Mouse (Mus musculus): ENCODE measurements at regions not wholly inside any gene's neighbourhood (a gene's known extent, or its start where the extent isn't known, plus 50 kb on each side); places are given as distances from the start of the nearest gene placed in this dataset.

DNA sequence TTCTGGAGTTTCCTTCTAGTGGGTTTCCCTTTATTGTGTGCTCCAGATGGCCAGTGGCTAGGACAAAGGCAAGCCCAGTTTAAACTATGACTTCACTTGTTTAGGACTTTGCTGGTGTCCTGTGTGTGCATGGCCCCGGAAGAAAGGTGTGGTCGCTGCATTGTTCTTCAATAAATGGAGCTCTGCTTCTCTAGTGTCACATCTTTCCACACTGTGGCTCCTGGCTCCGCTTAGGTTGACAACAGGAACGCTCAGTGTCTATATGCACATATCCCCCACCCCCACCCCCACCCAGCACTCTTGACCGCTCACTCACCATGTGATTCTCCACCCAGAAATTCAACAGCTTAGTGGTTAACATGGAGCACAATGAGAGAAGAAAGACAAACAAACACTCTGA, 87.2 kb upstream of the Plcb4 start:
- Histone ChIP-seq H3K9ac (ENCODE audit: low read length) (no peak overlapping the region), H3K4me1 (ENCODE audit: control insufficient read depth, insufficient read depth, low read length) (no peaks in the 10 kb centered on the region), H3K27me3 (ENCODE audit: control insufficient read depth, insufficient read depth, low read length) (no peaks in the 10 kb centered on the region), H3K36me3 (ENCODE audit: control insufficient read depth, insufficient read depth, low read length) (no peaks in the 10 kb centered on the region), H3K9me3 (ENCODE audit: control insufficient read depth, low read length) (no peaks in the 10 kb centered on the region), H3K4me2 (ENCODE audit: low read depth, severe bottlenecking) (no peak overlapping the region), H3K27ac (replicated peaks; ENCODE audit: low read depth, low read length) (no peak overlapping the region), H3K4me3 (ENCODE audit: low read depth, low read length) (no peak overlapping the region)
- DNase-seq (ENCODE audit: low spot score) = no peak
- ATAC-seq (ENCODE audit: insufficient number of reproducible peaks, low FRiP score, low TSS enrichment, low read depth) = no peak
- 89% methylated on average over 5 of the region's 5 CpGs for WGBS

DNA sequence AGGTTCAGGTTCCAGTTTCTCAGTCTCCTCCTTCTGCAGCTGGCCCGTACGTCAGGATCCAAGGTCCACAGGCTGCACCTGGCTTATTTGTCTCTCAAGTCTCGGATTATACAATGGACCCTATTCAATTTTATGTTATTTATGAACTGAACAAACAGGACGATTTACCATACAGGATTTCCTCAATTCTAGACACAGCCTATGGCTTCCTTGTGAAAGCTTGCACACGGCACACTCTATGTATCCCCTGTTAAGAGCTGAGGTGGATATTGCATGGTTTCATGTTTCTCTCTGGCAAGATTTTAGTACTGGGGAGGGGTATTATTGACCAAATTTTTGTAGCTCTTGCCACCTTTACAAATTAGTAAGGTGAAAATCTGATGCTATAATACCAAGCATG, 81.6 kb upstream of the Plcb4 start:
- H3K9me3 ChIP-seq (ENCODE audit: control insufficient read depth, low read length) = no peaks in the 10 kb centered on the region
- DNase-seq (ENCODE audit: low spot score) (no peak), ATAC-seq (ENCODE audit: insufficient number of reproducible peaks, low FRiP score, low TSS enrichment, low read depth) (no peak)
- no peak overlapping the region for H3K9ac ChIP-seq (ENCODE audit: low read length)
- H3K4me2 ChIP-seq (ENCODE audit: low read depth, severe bottlenecking) = no peak overlapping the region
- no peaks in the 10 kb centered on the region for H3K4me1 ChIP-seq (ENCODE audit: control insufficient read depth, insufficient read depth, low read length)
- H3K4me3 ChIP-seq (ENCODE audit: low read depth, low read length) = no peak overlapping the region
- no peaks in the 10 kb centered on the region for H3K27me3 ChIP-seq (ENCODE audit: control insufficient read depth, insufficient read depth, low read length)
- no peak overlapping the region for H3K27ac ChIP-seq (replicated peaks; ENCODE audit: low read depth, low read length)
- 76% methylated on average over 5 of the region's 5 CpGs for WGBS
- no peaks in the 10 kb centered on the region for H3K36me3 ChIP-seq (ENCODE audit: control insufficient read depth, insufficient read depth, low read length)

DNA sequence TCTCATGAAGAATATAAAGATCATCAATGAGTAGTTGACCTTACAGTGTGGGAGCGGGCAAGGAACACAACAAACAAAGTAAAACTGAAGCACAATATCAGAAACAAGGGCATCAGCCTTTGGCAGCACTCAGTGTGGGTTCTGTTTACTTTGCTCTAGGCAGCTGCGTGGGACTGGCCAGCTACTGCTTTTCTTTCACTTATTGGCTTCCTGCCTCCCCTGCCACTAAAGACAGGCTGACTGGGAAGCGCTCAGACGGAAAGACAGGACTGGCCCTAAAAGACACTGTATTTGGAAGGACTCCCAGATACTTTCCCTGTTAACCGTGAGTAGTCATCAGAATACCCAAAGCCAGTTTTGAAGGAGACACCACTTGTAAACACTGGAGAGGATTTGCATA, 80.7 kb upstream of the Plcb4 start:
- DNase-seq (ENCODE audit: low spot score) = no peak
- Histone ChIP-seq H3K9ac (ENCODE audit: low read length) (no peak overlapping the region), H3K4me2 (ENCODE audit: low read depth, severe bottlenecking) (no peak overlapping the region), H3K27me3 (ENCODE audit: control insufficient read depth, insufficient read depth, low read length) (no peaks in the 10 kb centered on the region), H3K4me3 (ENCODE audit: low read depth, low read length) (no peak overlapping the region), H3K36me3 (ENCODE audit: control insufficient read depth, insufficient read depth, low read length) (no peaks in the 10 kb centered on the region), H3K27ac (replicated peaks; ENCODE audit: low read depth, low read length) (no peak overlapping the region), H3K9me3 (ENCODE audit: control insufficient read depth, low read length) (no peaks in the 10 kb centered on the region), H3K4me1 (ENCODE audit: control insufficient read depth, insufficient read depth, low read length) (no peaks in the 10 kb centered on the region)
- WGBS = 70% methylated on average over 5 of the region's 5 CpGs
- ATAC-seq (ENCODE audit: insufficient number of reproducible peaks, low FRiP score, low TSS enrichment, low read depth) = no peak

DNA sequence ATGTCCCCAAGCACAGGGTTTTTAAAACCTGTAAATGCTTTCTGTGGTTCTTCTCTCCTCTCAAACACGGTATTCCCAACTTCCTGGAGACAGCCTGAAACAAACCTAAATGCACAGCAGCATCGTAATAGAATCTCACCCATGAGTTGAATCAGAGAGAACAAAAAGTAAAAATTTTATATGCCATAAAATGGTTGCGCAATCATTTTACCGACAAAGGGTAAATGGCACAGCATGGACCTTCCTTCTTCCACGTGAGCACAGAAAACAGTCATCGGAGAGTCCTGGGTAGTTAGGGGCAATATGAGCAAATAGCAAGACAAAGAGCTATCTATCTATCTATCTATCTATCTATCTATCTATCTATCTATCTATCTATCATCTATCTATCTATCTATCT, 79.3 kb upstream of the Plcb4 start:
- no peak overlapping the region for H3K4me2 ChIP-seq (ENCODE audit: low read depth, severe bottlenecking)
- no peaks in the 10 kb centered on the region for H3K4me1 ChIP-seq (ENCODE audit: control insufficient read depth, insufficient read depth, low read length)
- no peaks in the 10 kb centered on the region for H3K27me3 ChIP-seq (ENCODE audit: control insufficient read depth, insufficient read depth, low read length)
- DNase-seq (ENCODE audit: low spot score) = no peak
- no peak for ATAC-seq (ENCODE audit: insufficient number of reproducible peaks, low FRiP score, low TSS enrichment, low read depth)
- no peak overlapping the region for H3K9ac ChIP-seq (ENCODE audit: low read length)
- no peak overlapping the region for H3K4me3 ChIP-seq (ENCODE audit: low read depth, low read length)
- no peaks in the 10 kb centered on the region for H3K36me3 ChIP-seq (ENCODE audit: control insufficient read depth, insufficient read depth, low read length)
- 94% methylated on average over 6 of the region's 6 CpGs for WGBS
- H3K27ac ChIP-seq (replicated peaks; ENCODE audit: low read depth, low read length) = no peak overlapping the region
- H3K9me3 ChIP-seq (ENCODE audit: control insufficient read depth, low read length) = no peaks in the 10 kb centered on the region

DNA sequence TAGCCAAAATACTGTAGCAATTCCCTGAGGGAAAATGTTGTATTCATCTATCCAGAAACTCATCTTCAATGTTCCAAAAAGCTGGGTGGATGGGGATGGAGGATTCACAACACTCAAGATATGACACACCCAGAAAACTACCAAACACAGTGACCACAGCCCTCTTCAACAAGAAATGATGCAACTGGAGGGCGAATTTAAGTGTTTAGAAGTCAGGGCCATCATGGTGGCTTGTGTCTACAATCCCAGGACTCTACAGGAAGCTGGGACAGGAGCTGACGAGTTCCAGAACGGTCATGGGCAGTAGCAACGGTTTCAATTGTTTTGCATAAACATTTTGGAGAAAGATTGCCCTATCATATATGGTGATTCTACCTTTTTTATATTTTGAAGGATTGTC, 78.8 kb upstream of the Plcb4 start:
- H3K36me3 ChIP-seq (ENCODE audit: control insufficient read depth, insufficient read depth, low read length) = no peaks in the 10 kb centered on the region
- ATAC-seq (ENCODE audit: insufficient number of reproducible peaks, low FRiP score, low TSS enrichment, low read depth) (no peak), DNase-seq (ENCODE audit: low spot score) (no peak)
- no peak overlapping the region for H3K4me3 ChIP-seq (ENCODE audit: low read depth, low read length)
- no peak overlapping the region for H3K27ac ChIP-seq (replicated peaks; ENCODE audit: low read depth, low read length)
- H3K9ac ChIP-seq (ENCODE audit: low read length) = no peak overlapping the region
- no peaks in the 10 kb centered on the region for H3K27me3 ChIP-seq (ENCODE audit: control insufficient read depth, insufficient read depth, low read length)
- H3K4me2 ChIP-seq (ENCODE audit: low read depth, severe bottlenecking) = no peak overlapping the region
- H3K9me3 ChIP-seq (ENCODE audit: control insufficient read depth, low read length) = no peaks in the 10 kb centered on the region
- H3K4me1 ChIP-seq (ENCODE audit: control insufficient read depth, insufficient read depth, low read length) = no peaks in the 10 kb centered on the region
- 69% methylated on average over 4 of the region's 4 CpGs for WGBS

DNA sequence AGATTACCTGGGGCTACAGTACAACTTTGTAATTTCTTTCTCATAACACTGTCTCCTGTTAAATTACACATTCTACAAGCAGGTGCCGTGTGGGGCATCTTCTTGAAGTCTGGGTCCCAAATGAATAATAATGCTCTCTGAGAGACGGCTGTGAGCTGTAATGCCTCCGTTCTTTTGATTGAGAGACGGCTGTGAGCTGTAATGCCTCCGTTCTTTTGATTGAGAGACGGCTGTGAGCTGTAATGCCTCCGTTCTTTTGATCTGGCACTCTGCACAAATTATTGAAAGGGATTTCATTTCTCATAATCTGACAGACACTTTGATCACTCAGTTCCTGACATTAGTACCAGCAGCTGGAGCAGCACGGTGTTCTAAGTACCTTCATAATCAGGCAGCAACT, 76.5 kb upstream of the Plcb4 start:
- H3K4me3 ChIP-seq (ENCODE audit: low read depth, low read length) = no peak overlapping the region
- 58% methylated on average over 8 of the region's 8 CpGs for WGBS
- no peaks in the 10 kb centered on the region for H3K4me1 ChIP-seq (ENCODE audit: control insufficient read depth, insufficient read depth, low read length)
- H3K4me2 ChIP-seq (ENCODE audit: low read depth, severe bottlenecking) = no peak overlapping the region
- H3K9ac ChIP-seq (ENCODE audit: low read length) = no peak overlapping the region
- H3K27me3 ChIP-seq (ENCODE audit: control insufficient read depth, insufficient read depth, low read length) = no peaks in the 10 kb centered on the region
- H3K9me3 ChIP-seq (ENCODE audit: control insufficient read depth, low read length) = no peaks in the 10 kb centered on the region
- no peak for DNase-seq (ENCODE audit: low spot score)
- H3K36me3 ChIP-seq (ENCODE audit: control insufficient read depth, insufficient read depth, low read length) = no peaks in the 10 kb centered on the region
- H3K27ac ChIP-seq (replicated peaks; ENCODE audit: low read depth, low read length) = no peak overlapping the region
- no peak for ATAC-seq (ENCODE audit: insufficient number of reproducible peaks, low FRiP score, low TSS enrichment, low read depth)

DNA sequence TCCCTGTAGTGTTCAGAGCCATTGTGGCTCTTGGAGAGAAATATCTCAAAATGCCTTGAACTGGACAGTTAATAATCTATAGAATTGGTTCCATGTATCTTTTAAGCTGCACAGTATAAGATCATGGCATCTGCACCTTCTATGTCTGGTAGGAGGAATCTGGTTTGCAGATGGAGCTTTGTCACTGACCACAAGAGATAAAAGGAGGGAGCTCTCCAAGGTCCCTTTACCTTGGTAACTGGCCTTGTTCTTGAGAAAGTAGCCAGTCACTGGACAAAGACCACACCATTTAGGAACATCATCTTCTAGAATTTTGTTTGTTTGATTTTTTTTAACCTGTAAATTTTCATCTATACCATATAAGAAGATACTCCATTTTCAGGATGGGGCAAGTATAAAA, 52.5 kb upstream of the Plcb4 start:
- Histone ChIP-seq H3K27me3 (ENCODE audit: control insufficient read depth, insufficient read depth, low read length) (no peaks in the 10 kb centered on the region), H3K27ac (replicated peaks; ENCODE audit: low read depth, low read length) (no peak overlapping the region), H3K4me2 (ENCODE audit: low read depth, severe bottlenecking) (no peak overlapping the region), H3K9ac (ENCODE audit: low read length) (no peak overlapping the region), H3K36me3 (ENCODE audit: control insufficient read depth, insufficient read depth, low read length) (no peaks in the 10 kb centered on the region), H3K9me3 (ENCODE audit: control insufficient read depth, low read length) (no peaks in the 10 kb centered on the region), H3K4me3 (ENCODE audit: low read depth, low read length) (no peak overlapping the region), H3K4me1 (ENCODE audit: control insufficient read depth, insufficient read depth, low read length) (no peaks in the 10 kb centered on the region)
- peak; percentile 24 for DNase-seq (ENCODE audit: low spot score)
- ATAC-seq (ENCODE audit: insufficient number of reproducible peaks, low FRiP score, low TSS enrichment, low read depth) = no peak
